Mouse (Mus musculus) midbrain, embryonic 13.5 days (tissue): ENCODE measurements around the gene Scube1. TPM values are rescaled to one million over a fixed set of nuclear protein-coding genes. Genes with fewer than 3 reads are reported as not detected.
A peak's percentile ranks its signal among the peaks of the same experiment; 100 is the strongest.

Experiments used
- ATAC-seq: fragments of 200-750 bp; cut with Nextera tagmentation; 2 replicates; pipeline ENCODE4 v1.8.0; 2017; ENCODE audit warnings: mild to moderate bottlenecking, moderate TSS enrichment, moderate library complexity
- H3K27ac ChIP-seq: fragments of 300-500 bp; sonication (generic); 2 replicates; pipeline ENCODE4 v1.5.1; 2015; ENCODE audit warnings: inconsistent platforms, mild to moderate bottlenecking, moderate library complexity
- H3K27me3 ChIP-seq: fragments of 300-500 bp; sonication (generic); 2 replicates; pipeline ENCODE4 v1.6.1; 2015; ENCODE audit warnings: mild to moderate bottlenecking, inconsistent platforms
- H3K36me3 ChIP-seq: fragments of 300-500 bp; sonication (generic); 2 replicates; pipeline ENCODE4 v1.6.1; 2015; ENCODE audit warnings: mild to moderate bottlenecking, inconsistent platforms
- H3K4me1 ChIP-seq: fragments of 300-500 bp; sonication (generic); replicated peaks from 2 replicates; pipeline ENCODE4 v1.6.1; 2015; ENCODE audit warnings: inconsistent platforms
- H3K4me2 ChIP-seq: fragments of 300-500 bp; sonication (generic); replicated peaks from 2 replicates; pipeline ENCODE4 v1.6.1; 2015; ENCODE audit warnings: moderate library complexity, mild to moderate bottlenecking, inconsistent platforms
- H3K4me3 ChIP-seq: fragments of 300-500 bp; sonication (generic); replicated peaks from 2 replicates; pipeline ENCODE4 v1.5.1; 2015; ENCODE audit warnings: mild to moderate bottlenecking, inconsistent platforms
- H3K9ac ChIP-seq: fragments of 300-500 bp; sonication (generic); replicated peaks from 2 replicates; pipeline ENCODE4 v1.6.1; 2015; ENCODE audit warnings: mild to moderate bottlenecking, inconsistent platforms
- H3K9me3 ChIP-seq: fragments of 300-500 bp; sonication (generic); 2 replicates; pipeline ENCODE4 v1.6.1; 2016; ENCODE audit warnings: mild to moderate bottlenecking, inconsistent platforms
- WGBS: fragments of 180-500 bp; shearing (Covaris S2); methylation state at CpG from one replicate; pipeline ENCODE4 v1.1.7; 2015; 5-methylcytosine and 5-hydroxymethylcytosine counted together
- polyA plus RNA-seq: library from polyadenylated mRNA; unstranded; fragments of >200 nt; fragmentation: Nextera tagmentation; extraction: Ambion mirVana; gene quantifications from 2 replicates; pipeline ENCODE4 v1.2.1, GENCODE M21; 2015

Gene Scube1
- polyA plus RNA-seq, 1 experiment from 2014 or later: 16.7 TPM

GRCm38 (mm10) chr15:83606700-83607099, 118.1 kb downstream of the Scube1 start:
- Histone ChIP-seq H3K9me3 (no peaks in the 10 kb centered on the region), H3K4me3 (no peak overlapping the region), H3K9ac (no peak overlapping the region), H3K4me2 (no peak overlapping the region), H3K27ac (no peak overlapping the region), H3K36me3 (peaks cover 6% of the 10 kb centered on the region; the same call in 1 of the 2 replicates), H3K27me3 (no peaks in the 10 kb centered on the region), H3K4me1 (no peaks in the 10 kb centered on the region)
- WGBS: 92% methylated on average over 8 of the region's 8 CpGs
- ATAC-seq: no peak

- Histone ChIP-seq H3K4me1 (no peaks in the 10 kb centered on the region), H3K27ac (no peak overlapping the region), H3K27me3 (no peaks in the 10 kb centered on the region), H3K4me3 (no peak overlapping the region), H3K36me3 (peaks cover 5% of the 10 kb centered on the region; the same call in 1 of the 2 replicates), H3K9me3 (no peaks in the 10 kb centered on the region), H3K4me2 (no peak overlapping the region), H3K9ac (no peak overlapping the region)
- 92% methylated on average over 11 of the region's 11 CpGs for WGBS
- no peak for ATAC-seq
Measured at GRCm38 (mm10) chr15:83606216-83606615, 118.6 kb downstream of the Scube1 start.

DNA sequence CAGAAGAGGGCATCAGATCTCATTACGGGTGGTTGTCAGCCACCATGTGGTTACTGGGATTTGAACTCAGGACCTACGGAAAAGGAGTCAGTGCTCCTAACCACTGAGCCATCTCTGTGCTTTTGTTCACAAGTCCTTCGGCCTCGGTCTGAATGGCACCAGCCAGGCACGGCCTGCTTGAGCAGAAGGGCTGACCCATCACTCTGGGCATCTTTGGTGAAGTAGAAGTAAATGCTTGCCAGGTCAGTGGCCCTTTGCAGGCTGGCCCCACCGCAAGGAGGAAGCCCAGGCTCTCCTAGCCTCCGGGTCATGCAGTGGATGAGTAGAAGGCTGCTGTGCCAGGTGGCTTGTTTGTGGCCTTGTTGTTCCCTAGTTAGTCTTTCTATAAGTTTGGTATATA, 121.4 kb downstream of the Scube1 start:
- Histone ChIP-seq H3K4me1 (no peaks in the 10 kb centered on the region), H3K9ac (no peak overlapping the region), H3K27ac (no peak overlapping the region), H3K4me2 (no peak overlapping the region), H3K9me3 (no peaks in the 10 kb centered on the region), H3K36me3 (peaks cover 3% of the 10 kb centered on the region; the same call in 1 of the 2 replicates), H3K27me3 (no peaks in the 10 kb centered on the region), H3K4me3 (no peak overlapping the region)
- ATAC-seq: no peak
- 96% methylated on average over 7 of the region's 7 CpGs for WGBS

DNA sequence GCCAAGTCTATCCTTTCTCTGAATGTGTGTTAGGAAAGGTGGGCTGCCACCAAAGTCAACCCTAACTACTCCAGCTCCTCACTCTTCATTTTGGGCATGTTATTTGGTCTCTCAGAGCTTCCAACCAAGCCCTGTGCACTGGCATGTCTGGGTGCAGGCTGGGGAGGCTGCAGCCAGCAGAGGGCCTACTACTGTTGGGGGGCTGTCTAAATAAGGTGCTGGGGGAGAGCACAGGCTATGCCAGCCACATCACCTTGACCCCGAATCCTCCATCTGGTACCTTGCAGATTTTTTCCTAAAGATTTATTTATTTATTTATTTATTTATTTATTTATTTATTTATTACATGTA, 121.8 kb downstream of the Scube1 start:
- H3K36me3 ChIP-seq: peaks cover 2% of the 10 kb centered on the region; the same call in 1 of the 2 replicates
- H3K9ac ChIP-seq: no peak overlapping the region
- H3K9me3 ChIP-seq: no peaks in the 10 kb centered on the region
- 90% methylated on average over 1 of the region's 1 CpGs for WGBS
- no peak overlapping the region for H3K4me3 ChIP-seq
- ATAC-seq: no peak
- no peaks in the 10 kb centered on the region for H3K27me3 ChIP-seq
- no peak overlapping the region for H3K4me2 ChIP-seq
- no peak overlapping the region for H3K27ac ChIP-seq
- no peaks in the 10 kb centered on the region for H3K4me1 ChIP-seq

- Histone ChIP-seq H3K36me3 (peaks cover 2% of the 10 kb centered on the region; the same call in 1 of the 2 replicates), H3K27me3 (no peaks in the 10 kb centered on the region), H3K4me2 (no peak overlapping the region), H3K4me1 (no peaks in the 10 kb centered on the region), H3K27ac (no peak overlapping the region), H3K9ac (no peak overlapping the region), H3K9me3 (no peaks in the 10 kb centered on the region), H3K4me3 (no peak overlapping the region)
- no peak for ATAC-seq
- WGBS: 84% methylated on average over 13 of the region's 13 CpGs
Measured at GRCm38 (mm10) chr15:83602372-83603045, 122.3 kb downstream of the Scube1 start.

DNA sequence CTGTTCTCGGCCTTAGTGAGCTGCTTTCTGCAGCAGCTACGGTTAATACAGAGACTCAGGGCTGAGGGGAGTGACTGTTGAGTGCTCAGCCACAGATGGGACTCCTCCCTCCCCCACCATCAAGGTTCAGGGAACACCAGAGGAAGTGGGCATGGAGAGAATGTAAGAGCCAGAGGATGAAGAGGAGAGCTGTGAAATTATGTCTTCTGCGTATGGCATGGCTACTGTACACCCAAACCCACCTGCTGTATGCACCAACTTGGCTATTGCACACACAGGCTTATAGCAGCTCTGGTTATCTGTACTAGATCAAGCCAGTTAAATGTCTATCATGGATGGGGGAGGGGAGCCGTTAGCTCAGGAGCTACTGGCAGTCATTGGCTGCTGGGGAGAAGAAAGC, 123.6 kb downstream of the Scube1 start:
- H3K4me2 ChIP-seq: no peak overlapping the region
- H3K36me3 ChIP-seq: no peaks in the 10 kb centered on the region
- 78% methylated on average over 4 of the region's 4 CpGs for WGBS
- no peaks in the 10 kb centered on the region for H3K27me3 ChIP-seq
- no peaks in the 10 kb centered on the region for H3K9me3 ChIP-seq
- no peak overlapping the region for H3K4me3 ChIP-seq
- no peak overlapping the region for H3K27ac ChIP-seq
- no peak for ATAC-seq
- H3K9ac ChIP-seq: no peak overlapping the region
- H3K4me1 ChIP-seq: no peaks in the 10 kb centered on the region

- no peak overlapping the region for H3K27ac ChIP-seq
- no peak for ATAC-seq
Measured at GRCm38 (mm10) chr15:83596833-83597232, 128.0 kb downstream of the Scube1 start.

GRCm38 (mm10) chr15:83595364-83595711, 129.5 kb downstream of the Scube1 start:
- no peak overlapping the region for H3K27ac ChIP-seq
- 38% methylated on average over 7 of the region's 7 CpGs for WGBS
- H3K36me3 ChIP-seq: peaks cover 10% of the 10 kb centered on the region; the same call in 1 of the 2 replicates
- peak; percentile 34 for ATAC-seq
- H3K4me1 ChIP-seq: peaks cover 34% of the 10 kb centered on the region
- H3K4me3 ChIP-seq: peak overlapping the region; percentile 82
- H3K27me3 ChIP-seq: no peaks in the 10 kb centered on the region
- H3K9me3 ChIP-seq: no peaks in the 10 kb centered on the region
- peak overlapping the region; percentile 81 for H3K4me2 ChIP-seq
- H3K9ac ChIP-seq: no peak overlapping the region

More at GRCm38 (mm10) chr15:83596833-83597232, 128.0 kb downstream of the Scube1 start:
- Histone ChIP-seq H3K9me3 (no peaks in the 10 kb centered on the region), H3K27me3 (no peaks in the 10 kb centered on the region), H3K4me2 (no peak overlapping the region), H3K36me3 (no peaks in the 10 kb centered on the region), H3K9ac (no peak overlapping the region), H3K4me1 (peaks cover 28% of the 10 kb centered on the region), H3K4me3 (no peak overlapping the region)
- 89% methylated on average over 4 of the region's 4 CpGs for WGBS

- H3K4me2 ChIP-seq: peak within 1 kb of the TSS; percentile 81
- under 1% methylated on average over 68 of the region's 68 CpGs for WGBS
Measured at GRCm38 (mm10) chr15:83594513-83595363, 130.1 kb downstream of the Scube1 start, which contains the start of gene Ttll12. TSS of gene Ttll12 (minus strand) at chr15:83595157.

DNA sequence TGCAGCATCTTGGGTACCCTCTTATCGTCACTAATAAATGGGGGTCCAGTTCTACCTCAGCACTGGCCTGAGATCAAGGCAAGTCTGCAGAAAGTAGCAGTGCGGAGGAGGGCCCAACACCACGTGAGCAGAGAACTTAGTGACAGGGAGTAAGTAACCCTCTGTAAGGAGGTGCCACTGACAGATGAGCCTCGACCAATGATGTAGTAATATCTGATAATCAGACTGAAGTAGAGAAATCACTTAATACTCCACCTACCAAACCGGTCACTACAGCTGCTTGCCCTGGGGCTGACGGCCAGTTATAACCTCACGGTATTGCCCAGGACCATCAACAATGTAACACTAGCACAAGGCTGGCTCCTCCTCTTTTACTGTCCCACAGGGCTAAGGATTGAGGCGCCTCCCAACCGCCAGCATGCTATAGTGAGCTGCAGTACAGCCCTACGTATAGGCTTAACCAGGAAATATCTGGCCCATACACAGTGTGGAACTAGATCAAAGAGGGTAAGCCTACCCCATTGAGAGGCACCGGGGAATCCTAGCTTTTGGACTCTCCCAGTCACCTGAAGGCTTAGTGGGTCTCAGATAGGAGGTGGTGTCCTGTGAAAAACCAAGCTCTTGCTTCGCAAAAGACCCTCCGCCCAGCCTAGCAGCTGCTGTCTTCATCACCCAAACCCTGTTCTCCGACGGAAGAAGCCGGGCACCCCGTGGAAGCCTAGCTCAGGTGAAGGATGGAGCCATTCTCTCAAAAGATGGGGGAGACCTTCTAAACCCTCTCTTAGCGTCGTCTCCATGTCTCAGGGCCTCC, 130.9 kb downstream of the Scube1 start:
- H3K9me3 ChIP-seq: no peaks in the 10 kb centered on the region
- peak overlapping the region; percentile 83 for H3K9ac ChIP-seq
- H3K27ac ChIP-seq: no peak overlapping the region; the same call in 1 of the 2 replicates
- H3K27me3 ChIP-seq: no peaks in the 10 kb centered on the region
- H3K4me2 ChIP-seq: peak overlapping the region; percentile 81
- peaks cover 34% of the 10 kb centered on the region for H3K4me1 ChIP-seq
- peak; percentile 72 for ATAC-seq
- peaks cover 21% of the 10 kb centered on the region for H3K36me3 ChIP-seq
- peak overlapping the region; percentile 82 for H3K4me3 ChIP-seq
- WGBS: 12% methylated on average over 19 of the region's 19 CpGs

More at GRCm38 (mm10) chr15:83594513-83595363, 130.1 kb downstream of the Scube1 start, which contains the start of gene Ttll12:
- Histone ChIP-seq H3K4me3 (peak within 1 kb of the TSS; percentile 82), H3K9ac (peak within 1 kb of the TSS; percentile 83), H3K36me3 (peaks cover 16% of the 10 kb centered on the region), H3K4me1 (peaks cover 34% of the 10 kb centered on the region), H3K9me3 (no peaks in the 10 kb centered on the region), H3K27ac (peak within 1 kb of the TSS; percentile 66), H3K27me3 (no peaks in the 10 kb centered on the region)
- ATAC-seq: peak; percentile 95

DNA sequence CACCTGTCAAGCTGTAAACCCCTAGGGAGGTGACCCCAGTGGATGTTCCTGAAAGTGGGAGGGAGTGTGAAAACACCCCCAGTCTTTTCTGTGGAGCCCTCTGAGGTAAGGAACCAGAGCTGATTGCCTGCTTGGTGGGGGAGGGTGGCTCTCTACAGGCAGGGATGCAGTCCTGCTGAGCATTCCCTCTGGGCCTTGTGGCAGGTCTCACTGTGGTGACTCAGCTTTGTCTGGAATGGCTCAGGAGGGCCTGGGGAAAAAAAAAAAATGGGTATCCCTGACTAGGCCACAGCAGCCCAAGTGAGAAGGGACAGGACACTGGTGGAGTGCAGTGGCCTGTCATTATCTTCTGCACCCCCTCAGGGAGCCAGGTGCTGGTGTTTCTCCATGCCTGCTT, 131.6 kb downstream of the Scube1 start:
- Histone ChIP-seq H3K4me2 (peak overlapping the region; percentile 81), H3K36me3 (peaks cover 25% of the 10 kb centered on the region), H3K27me3 (no peaks in the 10 kb centered on the region), H3K4me1 (peaks cover 34% of the 10 kb centered on the region), H3K4me3 (peak overlapping the region; percentile 82; the same call in 1 of the 2 replicates), H3K9ac (peak overlapping the region; percentile 83), H3K9me3 (no peaks in the 10 kb centered on the region), H3K27ac (no peak overlapping the region)
- ATAC-seq: no peak
